Comparison of ENCODE assay signal across 9 mouse cellular contexts in the genomic region with DNA sequence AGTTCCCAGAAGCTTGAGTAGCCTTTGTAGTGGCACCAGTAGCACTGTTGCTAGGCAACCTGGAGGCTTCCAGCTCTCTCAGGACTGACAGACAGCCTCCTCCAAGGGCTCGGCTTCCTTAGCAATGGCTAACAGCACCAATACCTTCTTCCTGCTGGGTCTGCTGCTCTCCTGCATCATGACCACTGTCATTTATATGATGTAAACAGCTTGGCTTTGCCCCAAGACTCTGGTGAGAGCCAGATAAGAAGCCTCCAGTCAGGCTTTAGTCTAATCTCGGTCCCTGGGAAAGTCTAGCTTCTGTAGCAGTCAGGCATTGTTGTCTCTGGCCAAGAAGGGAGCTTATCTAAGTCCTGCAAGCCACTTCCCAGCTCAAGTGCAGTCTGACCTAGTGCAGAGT.
DNase-seq lines count a peak whose midpoint lies in the region; ATAC-seq and TF ChIP-seq lines count a peak whose summit lies in the region.
"Had no signal": no experiment of that assay in that cellular context is flagged by ENCODE, and none has a peak within 500 bp of the region (broad histone marks: within the 10 kb centered on the region; RNA-seq: fewer than 3 reads in every experiment).

No protein-coding gene starts in this region.

- DNase-seq in cerebellum, postnatal 10 days, result peak; percentile 50 to 58
- no peak for DNase-seq in cerebellum, adult 8-10 months
- DNase-seq in MEL (ENCODE audit: low read depth, low spot score), result peak; percentile 2
- DNase-seq in heart, adult 9 months (ENCODE audit: low spot score in 2 of 2), result peak; percentile 52 to 58
- peak in 1 of 3 experiments; percentile 37 for DNase-seq in liver, embryonic 14.5 days (ENCODE audit: low read depth in 3 of 3, low spot score in 3 of 3)
- DNase-seq in urinary bladder, adult 2 months (ENCODE audit: low spot score), result no peak
- DNase-seq in layer of hippocampus, adult 9-11 months, result no peak
- no peak for DNase-seq in kidney, adult 9 months

- H3K79me2 ChIP-seq in MEL (ENCODE audit: control insufficient read depth, insufficient read depth, low read length, poor library complexity), result no peaks in the 10 kb centered on the region

- 2% methylated on average over 2 of the region's 2 CpGs for WGBS in liver, embryonic 14.5 days (ENCODE audit: insufficient replicate concordance)

- no peaks in the 10 kb centered on the region for H3K4me1 ChIP-seq in MEL (ENCODE audit: control insufficient read depth in 1 of 2, insufficient read depth in 2 of 2, low read length in 2 of 2)
- peaks cover 0 to 6% of the 10 kb centered on the region in 2 experiments; a peak in 1 of 4 replicates for H3K4me1 ChIP-seq in liver, embryonic 14.5 days (replicated peaks; ENCODE audit: control insufficient read depth in 2 of 2, insufficient read depth in 2 of 2, low read length in 1 of 2)
- H3K4me1 ChIP-seq: embryonic facial prominence, embryonic 13.5 days had no signal

- no peak for TF ChIP-seq EP300 in MEL (IDR thresholded peaks at IDR 0.05; ENCODE audit: low read depth in 1 of 2, low read length in 2 of 2)
- TF ChIP-seq EP300 in liver, embryonic 14.5 days (IDR thresholded peaks at IDR 0.05; ENCODE audit: low read depth), result peak; percentile 80

- H3K36me3 ChIP-seq in MEL (ENCODE audit: control insufficient read depth in 1 of 2, insufficient read depth in 2 of 2, low read length in 2 of 2), result no peaks in the 10 kb centered on the region
- no peaks in the 10 kb centered on the region for H3K36me3 ChIP-seq in liver, embryonic 14.5 days (replicated peaks; ENCODE audit: control insufficient read depth, insufficient read depth, low read depth)
- H3K36me3 ChIP-seq: embryonic facial prominence, embryonic 13.5 days had no signal

- H3K4me2 ChIP-seq in liver, embryonic 14.5 days (ENCODE audit: low read depth), result no peak overlapping the region
- H3K4me2 ChIP-seq: embryonic facial prominence, embryonic 13.5 days had no signal

- H3K27me3 ChIP-seq in MEL (ENCODE audit: control insufficient read depth in 1 of 2, insufficient read depth in 2 of 2, low read length in 2 of 2), result no peaks in the 10 kb centered on the region
- no peaks in the 10 kb centered on the region for H3K27me3 ChIP-seq in liver, embryonic 14.5 days (ENCODE audit: control insufficient read depth, insufficient read depth, low read length)
- H3K27me3 ChIP-seq: embryonic facial prominence, embryonic 13.5 days had no signal

- H3K9me3 ChIP-seq in MEL (replicated peaks; ENCODE audit: insufficient read depth, low read length), result no peaks in the 10 kb centered on the region
- H3K9me3 ChIP-seq in liver, embryonic 14.5 days (ENCODE audit: control insufficient read depth, low read length), result no peaks in the 10 kb centered on the region

- ATAC-seq in liver, embryonic 14.5 days (ENCODE audit: insufficient read depth), result peak; percentile 87

- TF ChIP-seq CTCF in MEL (IDR thresholded peaks at IDR 0.05 in 2 of 3, conservative IDR thresholded peaks at IDR 0.05 in 1 of 3; ENCODE audit: control insufficient read depth in 1 of 3, insufficient read depth in 1 of 3, low read depth in 2 of 3, low read length in 3 of 3, poor library complexity in 1 of 3, severe bottlenecking in 1 of 3), result no peak
- TF ChIP-seq CTCF in liver, embryonic 14.5 days (IDR thresholded peaks at IDR 0.05; ENCODE audit: low read depth), result no peak

- TF ChIP-seq RAD21 in MEL (IDR thresholded peaks at IDR 0.05; ENCODE audit: low read depth, low read length), result no peak

- no peak for TF ChIP-seq POLR2A in MEL (IDR thresholded peaks at IDR 0.05; ENCODE audit: control insufficient read depth in 1 of 2, insufficient read depth in 1 of 2, low read depth in 1 of 2, low read length in 2 of 2, poor library complexity in 1 of 2)

- H3K9ac ChIP-seq in MEL (ENCODE audit: control insufficient read depth, low read depth, low read length, poor library complexity, severe bottlenecking), result no peak overlapping the region
- H3K9ac ChIP-seq in liver, embryonic 14.5 days (replicated peaks), result no peak overlapping the region
- H3K9ac ChIP-seq: embryonic facial prominence, embryonic 13.5 days had no signal

- no peak overlapping the region for H3K4me3 ChIP-seq in MEL (ENCODE audit: control insufficient read depth in 1 of 2, insufficient read depth in 1 of 2, low read depth in 2 of 2, low read length in 2 of 2)
- H3K4me3 ChIP-seq in liver, embryonic 14.5 days (ENCODE audit: insufficient read depth in 1 of 2, low read depth in 2 of 2, low read length in 2 of 2), result no peak overlapping the region
- H3K4me3 ChIP-seq: embryonic facial prominence, embryonic 13.5 days had no signal

- no peak overlapping the region for H3K27ac ChIP-seq in MEL (ENCODE audit: control insufficient read depth, low read depth, low read length)
- no peak overlapping the region for H3K27ac ChIP-seq in liver, embryonic 14.5 days
- H3K27ac ChIP-seq: embryonic facial prominence, embryonic 13.5 days had no signal

TF ChIP-seq in MEL, 35 proteins besides CTCF, POLR2A, EP300 and RAD21:
- TF ChIP-seq E2F4 (IDR thresholded peaks at IDR 0.05; ENCODE audit: borderline replicate concordance, low read depth, low read length), result no peak
- TF ChIP-seq TBP (IDR thresholded peaks at IDR 0.05; ENCODE audit: low read depth, low read length), result no peak
- TF ChIP-seq POLR2AphosphoS2 (IDR thresholded peaks at IDR 0.05; ENCODE audit: low read length), result no peak
- TF ChIP-seq MAX (IDR thresholded peaks at IDR 0.05; ENCODE audit: low read length), result no peak
- no peak for TF ChIP-seq ZC3H11A (IDR thresholded peaks at IDR 0.05; ENCODE audit: low read depth, low read length)
- TF ChIP-seq MAFK (IDR thresholded peaks at IDR 0.05; ENCODE audit: borderline replicate concordance, low read depth, low read length), result no peak
- TF ChIP-seq NRF1 (IDR thresholded peaks at IDR 0.05; ENCODE audit: insufficient read depth, low read depth, low read length, poor library complexity, severe bottlenecking), result no peak
- TF ChIP-seq ZKSCAN1 (IDR thresholded peaks at IDR 0.05; ENCODE audit: low read depth, low read length), result no peak
- TF ChIP-seq TAL1 (IDR thresholded peaks at IDR 0.05; ENCODE audit: low read length), result no peak
- TF ChIP-seq ZNF384 (IDR thresholded peaks at IDR 0.05; ENCODE audit: low read depth, low read length), result no peak
- no peak for TF ChIP-seq SMC3 (IDR thresholded peaks at IDR 0.05; ENCODE audit: low read depth, low read length)
- no peak for TF ChIP-seq GABPA (IDR thresholded peaks at IDR 0.05; ENCODE audit: low read depth, low read length)
- no peak for TF ChIP-seq POLR2AphosphoS5 (IDR thresholded peaks at IDR 0.05; ENCODE audit: borderline replicate concordance, low read depth, low read length)

Comparison
In these comparisons a context has a peak if more than half of its experiments do, and no peak if none do; other contexts are left out.
1. DNase-seq: peak in cerebellum, postnatal 10 days (2 of 2), MEL (single experiment) and heart, adult 9 months (2 of 2); none in cerebellum, adult 8-10 months (single experiment), urinary bladder, adult 2 months (single experiment), layer of hippocampus, adult 9-11 months (single experiment) and kidney, adult 9 months (single experiment).